Mouse (Mus musculus): ENCODE data around the gene Rtl6. TPM values are rescaled to one million over a fixed set of nuclear protein-coding genes. Genes with fewer than 3 reads are reported as not detected.

The Rtl6 gene
- total RNA-seq, 1 experiment from 2014 or later, result 0.67 TPM

- no peak for ATAC-seq (replicated peaks; ENCODE audit: insufficient number of reproducible peaks, low FRiP score, low TSS enrichment, poor library complexity, severe bottlenecking)
Measured at GRCm38 (mm10) chr15:84546028-84546427, 11.6 kb downstream of the Rtl6 start.

- no peak for ATAC-seq (replicated peaks; ENCODE audit: insufficient number of reproducible peaks, low FRiP score, low TSS enrichment, poor library complexity, severe bottlenecking)
Measured at GRCm38 (mm10) chr15:84541175-84541574, 16.4 kb downstream of the Rtl6 start.

- ATAC-seq (replicated peaks; ENCODE audit: insufficient number of reproducible peaks, low FRiP score, low TSS enrichment, poor library complexity, severe bottlenecking), result no peak
Measured at GRCm38 (mm10) chr15:84538974-84539588, 18.5 kb downstream of the Rtl6 start.

- peak; percentile 40; the same call in 1 of the 2 replicates for ATAC-seq (replicated peaks; ENCODE audit: insufficient number of reproducible peaks, low FRiP score, low TSS enrichment, poor library complexity, severe bottlenecking)
Measured at GRCm38 (mm10) chr15:84537117-84537516, 20.5 kb downstream of the Rtl6 start.

GRCm38 (mm10) chr15:84536611-84537010 lies 21.0 kb downstream of the Rtl6 start:
- no peak for ATAC-seq (replicated peaks; ENCODE audit: insufficient number of reproducible peaks, low FRiP score, low TSS enrichment, poor library complexity, severe bottlenecking)

GRCm38 (mm10) chr15:84535953-84536352 lies 21.7 kb downstream of the Rtl6 start:
- no peak for ATAC-seq (replicated peaks; ENCODE audit: insufficient number of reproducible peaks, low FRiP score, low TSS enrichment, poor library complexity, severe bottlenecking)

GRCm38 (mm10) chr15:84532211-84532610 lies 25.4 kb downstream of the Rtl6 start:
- no peak for ATAC-seq (replicated peaks; ENCODE audit: insufficient number of reproducible peaks, low FRiP score, low TSS enrichment, poor library complexity, severe bottlenecking)

GRCm38 (mm10) chr15:84531535-84531934 lies 26.1 kb downstream of the Rtl6 start:
- ATAC-seq (replicated peaks; ENCODE audit: insufficient number of reproducible peaks, low FRiP score, low TSS enrichment, poor library complexity, severe bottlenecking), result no peak

- ATAC-seq (replicated peaks; ENCODE audit: insufficient number of reproducible peaks, low FRiP score, low TSS enrichment, poor library complexity, severe bottlenecking), result no peak
Measured at GRCm38 (mm10) chr15:84526921-84527320, 30.7 kb downstream of the Rtl6 start.

- ATAC-seq (replicated peaks; ENCODE audit: insufficient number of reproducible peaks, low FRiP score, low TSS enrichment, poor library complexity, severe bottlenecking), result no peak
Measured at GRCm38 (mm10) chr15:84525222-84525883, 32.3 kb downstream of the Rtl6 start.

- ATAC-seq (replicated peaks; ENCODE audit: insufficient number of reproducible peaks, low FRiP score, low TSS enrichment, poor library complexity, severe bottlenecking), result no peak
Measured at GRCm38 (mm10) chr15:84522953-84523689, 34.5 kb downstream of the Rtl6 start.

- no peak for ATAC-seq (replicated peaks; ENCODE audit: insufficient number of reproducible peaks, low FRiP score, low TSS enrichment, poor library complexity, severe bottlenecking)
Measured at GRCm38 (mm10) chr15:84521486-84521885, 36.1 kb downstream of the Rtl6 start.

- ATAC-seq (replicated peaks; ENCODE audit: insufficient number of reproducible peaks, low FRiP score, low TSS enrichment, poor library complexity, severe bottlenecking), result no peak
Measured at GRCm38 (mm10) chr15:84518540-84518939, 39.1 kb downstream of the Rtl6 start.

GRCm38 (mm10) chr15:84512626-84513296 lies 44.9 kb downstream of the Rtl6 start:
- ATAC-seq (replicated peaks; ENCODE audit: insufficient number of reproducible peaks, low FRiP score, low TSS enrichment, poor library complexity, severe bottlenecking), result no peak

- no peak for ATAC-seq (replicated peaks; ENCODE audit: insufficient number of reproducible peaks, low FRiP score, low TSS enrichment, poor library complexity, severe bottlenecking)
Measured at GRCm38 (mm10) chr15:84509981-84510380, 47.6 kb downstream of the Rtl6 start.

GRCm38 (mm10) chr15:84509161-84509560 lies 48.5 kb downstream of the Rtl6 start:
- ATAC-seq (replicated peaks; ENCODE audit: insufficient number of reproducible peaks, low FRiP score, low TSS enrichment, poor library complexity, severe bottlenecking), result no peak

- ATAC-seq (replicated peaks; ENCODE audit: insufficient number of reproducible peaks, low FRiP score, low TSS enrichment, poor library complexity, severe bottlenecking), result no peak
Measured at GRCm38 (mm10) chr15:84506026-84506425, 51.6 kb downstream of the Rtl6 start.

GRCm38 (mm10) chr15:84504895-84505294 lies 52.7 kb downstream of the Rtl6 start:
- ATAC-seq (replicated peaks; ENCODE audit: insufficient number of reproducible peaks, low FRiP score, low TSS enrichment, poor library complexity, severe bottlenecking), result no peak

Data from monocyte, adult 5-6 weeks (primary cell).